Mouse (Mus musculus): ENCODE measurements around the gene 4933411K16Rik.

Gene 4933411K16Rik

GRCm38 (mm10) chr19:42051948-42052347 is at the start of gene 4933411K16Rik:
Gene 4933411K16Rik (plus strand): TSS chr19:42052248.
- no peak for DNase-seq

- no peak for DNase-seq
These were observed 47.8 kb upstream of the 4933411K16Rik start for GRCm38 (mm10) chr19:42004258-42004657.

GRCm38 (mm10) chr19:42005616-42006015 is 46.4 kb upstream of the 4933411K16Rik start:
- DNase-seq = no peak

GRCm38 (mm10) chr19:42006568-42006967 is 45.5 kb upstream of the 4933411K16Rik start:
- no peak for DNase-seq

- DNase-seq = no peak
These were observed 43.5 kb upstream of the 4933411K16Rik start for GRCm38 (mm10) chr19:42008586-42008985.

- no peak for DNase-seq
These were observed 43.0 kb upstream of the 4933411K16Rik start for GRCm38 (mm10) chr19:42009067-42009466.

- DNase-seq = no peak
These were observed 41.6 kb upstream of the 4933411K16Rik start for GRCm38 (mm10) chr19:42010436-42010835.

- DNase-seq = no peak
These were observed 40.9 kb upstream of the 4933411K16Rik start for GRCm38 (mm10) chr19:42011123-42011522.

GRCm38 (mm10) chr19:42014231-42014825 is 37.7 kb upstream of the 4933411K16Rik start:
- DNase-seq = no peak

- DNase-seq = no peak
These were observed 37.0 kb upstream of the 4933411K16Rik start for GRCm38 (mm10) chr19:42015001-42015400.

- DNase-seq = no peak
These were observed 35.8 kb upstream of the 4933411K16Rik start for GRCm38 (mm10) chr19:42016251-42016650.

GRCm38 (mm10) chr19:42016840-42017239 is 35.2 kb upstream of the 4933411K16Rik start:
- DNase-seq = no peak

- peak; percentile 90 for DNase-seq
These were observed 34.4 kb upstream of the 4933411K16Rik start for GRCm38 (mm10) chr19:42017399-42018247.

GRCm38 (mm10) chr19:42019011-42019522 is 33.0 kb upstream of the 4933411K16Rik start:
- DNase-seq = no peak

GRCm38 (mm10) chr19:42021681-42022541 is 30.1 kb upstream of the 4933411K16Rik start:
- DNase-seq = no peak

GRCm38 (mm10) chr19:42022542-42022848 is 29.6 kb upstream of the 4933411K16Rik start:
- DNase-seq = no peak

GRCm38 (mm10) chr19:42026158-42026557 is 25.9 kb upstream of the 4933411K16Rik start:
- peak; percentile 81 for DNase-seq

GRCm38 (mm10) chr19:42031112-42031511 is 20.9 kb upstream of the 4933411K16Rik start:
- DNase-seq = no peak

- no peak for DNase-seq
These were observed 18.4 kb upstream of the 4933411K16Rik start for GRCm38 (mm10) chr19:42033611-42034010.

- peak; percentile 39 for DNase-seq
These were observed 17.8 kb upstream of the 4933411K16Rik start for GRCm38 (mm10) chr19:42034146-42034775.

- no peak for DNase-seq
These were observed 17.1 kb upstream of the 4933411K16Rik start for GRCm38 (mm10) chr19:42034881-42035455.
